14 mouse cellular contexts compared by ENCODE assay signal in genomic region chr14:25579597-25579996, GRCm38 (mm10).
A peak's percentile ranks its signal among the peaks of the same experiment; 100 is the strongest.
DNase-seq lines count a peak whose midpoint lies in the region; ATAC-seq and TF ChIP-seq lines count a peak whose summit lies in the region.
"Had no signal": no experiment of that assay in that cellular context is flagged by ENCODE, and none has a peak within 500 bp of the region (broad histone marks: within the 10 kb centered on the region; RNA-seq: fewer than 3 reads in every experiment).

No protein-coding gene starts in this region.

- no peak overlapping the region for H3K4me2 ChIP-seq in midbrain, postnatal 0 days (ENCODE audit: low read depth, low read length, poor library complexity, severe bottlenecking)
- no peak overlapping the region for H3K4me2 ChIP-seq in hindbrain, embryonic 15.5 days
- H3K4me2 ChIP-seq: liver, embryonic 13.5 days had no signal

- peaks cover 100% of the 10 kb centered on the region for H3K36me3 ChIP-seq in midbrain, embryonic 10.5 days
- H3K36me3 ChIP-seq in midbrain, postnatal 0 days (ENCODE audit: insufficient read depth, low read length), result peaks cover 19% of the 10 kb centered on the region
- peaks cover 12% of the 10 kb centered on the region; the same call in 1 of the 2 replicates for H3K36me3 ChIP-seq in hindbrain, embryonic 15.5 days

- WGBS in midbrain, embryonic 10.5 days, result 82% methylated on average over 7 of the region's 7 CpGs
- 73% methylated on average over 7 of the region's 7 CpGs for WGBS in midbrain, postnatal 0 days
- WGBS in hindbrain, embryonic 15.5 days, result 72% methylated on average over 7 of the region's 7 CpGs

- peaks cover 77% of the 10 kb centered on the region for H3K4me1 ChIP-seq in midbrain, embryonic 10.5 days
- peaks cover 3% of the 10 kb centered on the region; the same call in 1 of the 2 replicates for H3K4me1 ChIP-seq in midbrain, postnatal 0 days (ENCODE audit: insufficient read depth, low read length)
- peaks cover 41% of the 10 kb centered on the region for H3K4me1 ChIP-seq in hindbrain, embryonic 15.5 days (replicated peaks)

- ATAC-seq in midbrain, postnatal 0 days (ENCODE audit: low FRiP score), result no peak
- ATAC-seq in hindbrain, embryonic 15.5 days (ENCODE audit: low FRiP score, low read depth), result no peak
- ATAC-seq: inflammation-experienced regulatory T-cells, adult 6 months had no signal

- no peaks in the 10 kb centered on the region for H3K9me3 ChIP-seq in midbrain, embryonic 10.5 days (replicated peaks)
- no peaks in the 10 kb centered on the region for H3K9me3 ChIP-seq in midbrain, postnatal 0 days (ENCODE audit: low read length)
- no peaks in the 10 kb centered on the region for H3K9me3 ChIP-seq in hindbrain, embryonic 15.5 days
- H3K9me3 ChIP-seq: liver, embryonic 13.5 days had no signal

- peak overlapping the region; percentile 44 for H3K27ac ChIP-seq in gastrocnemius, adult 2 months
- H3K27ac ChIP-seq in midbrain, embryonic 10.5 days (replicated peaks), result peak overlapping the region; percentile 73
- no peak overlapping the region for H3K27ac ChIP-seq in midbrain, postnatal 0 days (ENCODE audit: low read depth, low read length)
- H3K27ac ChIP-seq in hindbrain, embryonic 15.5 days (replicated peaks), result 0 out of 2 replicates have a peak overlapping the region, but pooled peaks have one; percentile 1
- H3K27ac ChIP-seq: heart, adult 2 months; liver, embryonic 13.5 days; stomach, postnatal 0 days had no signal

- H3K27me3 ChIP-seq in midbrain, embryonic 10.5 days (ENCODE audit: low read depth, poor library complexity, severe bottlenecking), result no peaks in the 10 kb centered on the region
- H3K27me3 ChIP-seq in midbrain, postnatal 0 days (ENCODE audit: insufficient read depth, low read length), result no peaks in the 10 kb centered on the region
- no peaks in the 10 kb centered on the region for H3K27me3 ChIP-seq in hindbrain, embryonic 15.5 days
- H3K27me3 ChIP-seq: liver, embryonic 13.5 days had no signal

- no peak for TF ChIP-seq CTCF in gastrocnemius, adult 2 months (IDR thresholded peaks at IDR 0.05)
- no peak for TF ChIP-seq CTCF in midbrain, postnatal 0 days (IDR thresholded peaks at IDR 0.05)

- DNase-seq in gastrocnemius, adult 2 months, result no peak
- DNase-seq in gastrocnemius, postnatal 10 days, result no peak
- DNase-seq in midbrain, embryonic 10.5 days (ENCODE audit: low spot score), result no peak
- no peak for DNase-seq in midbrain, postnatal 0 days (ENCODE audit: low spot score)
- DNase-seq in cerebellum, adult 9-11 months, result no peak
- DNase-seq in frontal cortex, postnatal 10 days (ENCODE audit: low spot score in 2 of 2), result no peak
- DNase-seq in ovary, adult 18-20 months (ENCODE audit: low spot score), result no peak
- DNase-seq: heart, adult 2 months; liver, embryonic 13.5 days; lung, postnatal 14 days; thymus, postnatal 25 days had no signal

- H3K9ac ChIP-seq in midbrain, postnatal 0 days (replicated peaks; ENCODE audit: low read length, poor library complexity, severe bottlenecking), result no peak overlapping the region
- H3K9ac ChIP-seq in hindbrain, embryonic 15.5 days, result no peak overlapping the region
- H3K9ac ChIP-seq: liver, embryonic 13.5 days had no signal

- intact Hi-C loops in gastrocnemius, adult 2 months (cut with DNase I), result no loop called here

- no peak overlapping the region for H3K4me3 ChIP-seq in gastrocnemius, adult 2 months
- no peak overlapping the region for H3K4me3 ChIP-seq in midbrain, embryonic 10.5 days
- H3K4me3 ChIP-seq in midbrain, postnatal 0 days (ENCODE audit: low read depth, low read length), result no peak overlapping the region
- no peak overlapping the region for H3K4me3 ChIP-seq in hindbrain, embryonic 15.5 days
- H3K4me3 ChIP-seq: heart, adult 2 months; liver, embryonic 13.5 days had no signal
